Mouse (Mus musculus) layer of hippocampus, adult 11-12 months (tissue): ENCODE results near the gene Orc5.
"Not testable (repeated sequence)": the region's sequence is repeated elsewhere in the genome, so short reads cannot be mapped to it uniquely, and the experiment has no call there.

ENCODE experiments used
- DNase-seq: peaks from one replicate; pipeline ENCODE4 v3.0.0; 2022; ENCODE audit warnings: low spot score

Gene Orc5

GRCm38 (mm10) chr5:22532571-22532970 is 17.7 kb downstream of the Orc5 start:
- DNase-seq, result no peak

- no peak for DNase-seq
Observed at GRCm38 (mm10) chr5:22522612-22523011, 27.6 kb downstream of the Orc5 start.

DNA sequence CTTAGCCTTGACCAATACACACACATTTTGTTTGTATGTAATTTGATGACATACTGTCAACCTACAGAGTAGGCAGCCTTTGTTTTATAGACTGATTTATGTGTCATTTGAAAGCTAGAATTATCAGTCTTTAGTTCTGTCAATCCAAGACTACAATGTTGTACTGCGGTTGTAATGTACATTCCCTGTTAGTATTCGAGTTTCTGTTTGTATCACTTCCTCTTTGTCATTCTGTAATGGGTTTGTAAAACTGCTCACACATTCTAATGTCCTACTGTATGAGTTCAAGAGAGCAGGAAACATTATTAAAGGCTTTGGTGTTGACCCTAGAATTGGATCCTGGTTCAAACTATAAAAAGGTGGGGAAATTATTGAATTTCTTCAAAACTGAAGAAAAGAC is 30.5 kb downstream of the Orc5 start:
- no peak for DNase-seq

- not testable (repeated sequence) for DNase-seq
Observed at GRCm38 (mm10) chr5:22515745-22516144, 34.5 kb downstream of the Orc5 start.

GRCm38 (mm10) chr5:22514231-22514630 is 36.0 kb downstream of the Orc5 start:
- DNase-seq, result not testable (repeated sequence)

- DNase-seq, result not testable (repeated sequence)
Observed at GRCm38 (mm10) chr5:22512579-22512978, 37.6 kb downstream of the Orc5 start.

DNA sequence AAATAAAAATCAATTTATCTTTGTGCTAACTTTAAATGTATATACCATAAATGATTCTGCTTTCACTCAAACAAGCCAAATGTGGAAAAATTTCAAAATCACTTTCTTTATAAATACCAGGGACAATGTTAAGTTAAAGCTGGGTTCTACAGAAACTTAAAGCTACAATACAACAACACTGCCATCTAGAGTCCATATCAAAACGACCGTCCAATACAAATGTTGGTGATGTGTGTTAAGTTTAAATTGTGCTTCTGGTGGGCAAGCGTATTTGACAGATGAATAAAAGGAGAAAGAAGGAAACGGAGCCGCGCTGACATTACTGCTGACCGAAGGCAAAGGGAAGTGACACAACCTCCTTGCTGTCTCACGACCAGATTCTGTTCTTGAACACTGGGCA is 38.4 kb downstream of the Orc5 start:
- no peak for DNase-seq

- no peak for DNase-seq
Observed at GRCm38 (mm10) chr5:22508560-22508959, 41.7 kb downstream of the Orc5 start.

GRCm38 (mm10) chr5:22499437-22499836 is 50.8 kb downstream of the Orc5 start:
- DNase-seq, result no peak

GRCm38 (mm10) chr5:22491088-22491487 is 59.1 kb downstream of the Orc5 start:
- no peak for DNase-seq

DNA sequence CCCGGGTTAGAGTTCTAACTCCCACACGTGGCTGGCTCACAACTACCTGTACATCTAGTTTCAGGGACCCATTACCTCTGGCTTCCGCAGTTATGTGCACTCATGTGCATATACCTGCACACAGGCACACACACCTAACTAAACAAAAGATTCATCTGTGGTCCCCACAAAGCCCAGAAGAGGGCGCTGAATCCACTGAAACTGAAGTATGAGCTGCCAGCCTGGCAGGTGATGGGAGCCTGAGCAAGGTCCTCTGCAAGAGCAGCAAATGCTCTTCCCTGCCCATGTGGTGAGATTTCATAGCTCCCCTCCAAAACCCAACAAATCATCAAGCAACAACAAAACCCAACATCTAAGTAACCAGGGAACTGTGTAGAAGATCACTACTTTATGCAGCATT is 61.1 kb downstream of the Orc5 start:
- DNase-seq, result no peak

DNA sequence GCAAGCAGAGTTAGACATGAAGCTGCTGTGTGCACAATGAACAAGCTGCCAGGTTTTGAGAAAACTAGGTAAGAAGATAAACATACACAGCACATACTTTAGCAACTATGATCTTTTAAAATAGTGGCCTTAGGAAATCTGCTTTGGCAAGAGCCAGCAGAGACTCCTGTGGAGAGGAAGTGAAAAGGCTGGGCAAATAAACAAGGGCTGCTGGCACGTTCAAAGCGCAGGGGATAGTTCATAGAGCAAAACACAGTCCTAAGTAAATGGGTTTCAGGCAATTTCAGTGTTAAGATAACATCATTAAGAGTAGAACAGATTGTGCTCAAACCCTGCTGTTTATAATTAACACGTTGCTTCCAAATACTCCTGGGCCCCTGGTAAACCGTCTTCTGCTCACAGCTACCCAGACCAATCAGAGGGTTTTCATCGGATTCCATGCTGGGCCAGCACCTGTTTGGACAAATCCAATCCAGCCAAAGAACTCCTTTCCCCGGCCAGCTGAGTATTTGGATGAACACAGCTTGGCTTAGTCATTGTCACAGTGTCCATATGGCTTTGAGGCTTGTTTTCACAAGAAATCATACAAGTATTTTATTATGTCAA is 63.5 kb downstream of the Orc5 start:
- no peak for DNase-seq

- DNase-seq, result no peak
Observed at GRCm38 (mm10) chr5:22485764-22486163, 64.5 kb downstream of the Orc5 start.

GRCm38 (mm10) chr5:22482567-22482966 is 67.7 kb downstream of the Orc5 start:
- no peak for DNase-seq

- not testable (repeated sequence) for DNase-seq
Observed at GRCm38 (mm10) chr5:22472445-22472844, 77.8 kb downstream of the Orc5 start.

GRCm38 (mm10) chr5:22471243-22471642 is 79.0 kb downstream of the Orc5 start:
- no peak for DNase-seq

DNA sequence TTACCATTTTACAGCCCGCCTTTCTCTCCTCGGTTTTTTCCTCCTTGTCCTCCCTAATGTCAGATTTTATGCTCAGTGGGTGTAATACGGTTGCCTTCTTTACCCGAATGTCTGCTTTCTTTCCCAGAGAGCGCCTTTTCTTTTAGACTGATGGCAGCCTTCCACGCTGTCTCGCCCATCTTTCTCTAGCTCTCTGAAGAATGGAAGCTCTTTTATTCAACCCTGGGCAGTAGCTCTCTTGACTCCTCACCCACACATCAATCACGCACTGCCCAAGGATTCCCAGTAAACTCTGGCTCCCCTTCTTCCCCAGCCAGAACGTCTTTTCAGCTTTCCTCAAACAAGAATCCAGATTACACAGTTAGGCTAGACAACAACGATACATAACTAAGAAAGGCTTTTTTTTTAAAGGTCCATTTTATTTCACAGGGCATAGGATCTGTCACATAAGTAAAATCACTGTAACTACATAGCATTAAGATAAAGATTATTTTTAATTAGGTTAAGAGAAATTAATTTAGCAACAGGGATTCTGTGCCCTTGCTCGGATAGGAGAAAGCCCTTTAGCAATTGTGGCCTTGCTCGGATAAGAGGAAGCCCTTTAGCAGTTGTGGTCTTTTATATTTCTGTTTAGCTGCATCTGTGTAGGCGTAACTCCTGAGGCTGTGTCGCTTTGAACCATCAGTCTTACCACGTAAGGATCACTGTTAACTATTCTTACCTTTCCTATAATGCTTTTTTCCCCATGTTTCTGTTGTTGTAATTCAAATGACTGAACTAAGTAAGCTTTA is 97.2 kb downstream of the Orc5 start:
- DNase-seq, result no peak

DNA sequence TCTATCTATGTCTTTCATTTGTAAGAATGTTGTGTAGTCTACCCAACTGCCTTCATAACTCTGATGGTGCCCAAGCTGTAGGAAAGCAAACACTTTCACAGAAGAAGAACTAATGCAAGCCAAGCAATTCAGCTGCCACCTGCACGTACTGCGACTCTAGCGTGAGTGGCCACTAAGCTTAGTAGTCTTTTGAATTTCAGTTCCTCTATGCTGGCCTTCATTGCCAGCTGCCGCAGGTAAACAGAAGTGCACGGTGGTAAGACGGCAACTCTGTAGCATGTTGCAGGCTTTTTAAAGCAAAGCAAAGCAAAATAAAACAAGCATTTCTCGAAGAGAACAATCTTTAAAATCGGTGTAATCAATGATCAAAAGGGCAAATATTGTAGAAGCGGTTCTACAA is 97.8 kb downstream of the Orc5 start:
- no peak for DNase-seq

DNA sequence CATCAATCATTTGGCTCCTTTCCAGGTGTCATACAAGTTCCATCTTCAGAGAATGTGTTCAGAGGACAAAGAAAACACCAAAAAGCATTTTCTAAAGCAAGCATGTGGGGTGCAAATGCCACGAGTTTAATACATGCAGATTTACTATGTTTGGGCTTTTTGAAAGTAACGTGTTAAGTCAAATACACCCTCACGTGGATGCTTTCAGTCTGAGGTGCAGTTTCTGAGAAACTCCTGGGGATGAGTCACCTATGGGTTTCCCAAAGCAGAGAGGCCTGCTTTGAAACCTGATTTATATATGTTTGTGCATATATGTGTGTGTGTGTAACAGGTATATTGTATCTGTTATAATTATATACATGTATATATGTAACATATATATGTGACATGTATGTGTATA is 98.5 kb downstream of the Orc5 start:
- DNase-seq, result no peak

DNA sequence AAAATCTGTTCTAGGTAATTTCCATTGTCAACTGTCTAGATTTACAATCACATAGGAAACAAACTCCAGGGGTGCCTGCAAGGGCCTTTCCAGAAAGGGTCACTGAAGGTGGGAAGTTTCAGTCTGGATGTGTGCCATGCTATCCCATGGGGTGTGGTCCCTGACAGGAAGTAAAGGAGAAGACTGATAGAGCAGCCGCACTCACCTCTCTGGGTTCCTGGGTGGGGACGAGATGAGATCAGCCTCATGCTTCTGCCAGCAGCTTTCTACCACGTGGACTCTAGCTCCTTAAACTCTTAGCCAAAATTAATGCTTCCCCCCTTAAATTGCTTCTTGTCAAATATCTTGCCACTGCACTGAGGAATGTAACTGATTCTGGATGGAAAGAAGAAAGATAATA is 100.7 kb downstream of the Orc5 start:
- no peak for DNase-seq
